Mouse (Mus musculus): ENCODE measurements at regions not wholly inside any gene's neighbourhood (a gene's known extent, or its start where the extent isn't known, plus 50 kb on each side); places are given as distances from the start of the nearest gene placed in this dataset.

- Histone ChIP-seq H3K27me3 (no peaks in the 10 kb centered on the region), H3K9me3 (no peaks in the 10 kb centered on the region), H3K36me3 (no peaks in the 10 kb centered on the region), H3K4me1 (replicated peaks) (no peaks in the 10 kb centered on the region), H3K27ac (peak overlapping the region; percentile 53), H3K4me2 (no peak overlapping the region), H3K4me3 (replicated peaks) (no peak overlapping the region), H3K9ac (replicated peaks) (no peak overlapping the region)
- ATAC-seq (ENCODE audit: insufficient number of reproducible peaks, insufficient read depth, low FRiP score, low TSS enrichment, low read depth) = peak; percentile 75; the same call in 1 of the 2 replicates
- WGBS = 23% methylated on average over 3 of the region's 3 CpGs
These were observed 61.7 kb upstream of the 6030498E09Rik start for GRCm38 (mm10) chrX:38710660-38711264.

- H3K9me3 ChIP-seq = no peaks in the 10 kb centered on the region
These were observed 60.8 kb upstream of the 6030498E09Rik start for GRCm38 (mm10) chrX:38711442-38712258.

More at GRCm38 (mm10) chrX:38711442-38712258, 60.8 kb upstream of the 6030498E09Rik start:
- Histone ChIP-seq H3K4me3 (replicated peaks) (no peak overlapping the region), H3K36me3 (no peaks in the 10 kb centered on the region), H3K27ac (peak overlapping the region; percentile 67; the same call in 1 of the 2 replicates), H3K9ac (replicated peaks) (no peak overlapping the region), H3K27me3 (no peaks in the 10 kb centered on the region), H3K4me1 (replicated peaks) (no peaks in the 10 kb centered on the region), H3K4me2 (no peak overlapping the region)
- ATAC-seq (ENCODE audit: insufficient number of reproducible peaks, insufficient read depth, low FRiP score, low TSS enrichment, low read depth) = peak; percentile 93
- WGBS = 33% methylated on average over 5 of the region's 5 CpGs
